Mouse (Mus musculus): Measurements from ENCODE around the gene Gnb1l. TPM values are rescaled to one million over a fixed set of nuclear protein-coding genes. Genes with fewer than 3 reads are reported as not detected.

The Gnb1l gene
- total RNA-seq, 2 experiments from 2014 or later, result 6.0 to 6.5 TPM

GRCm38 (mm10) chr16:18584901-18585510 is 86.5 kb downstream of the Gnb1l start:
- no peak overlapping the region for H3K27ac ChIP-seq
- intact Hi-C loops (cut with DNase I), result no loop called here
- H3K4me3 ChIP-seq, result no peak overlapping the region
- DNase-seq (ENCODE audit: extremely low spot score in 1 of 2, low spot score in 2 of 2), result no peak
- TF ChIP-seq CTCF (IDR thresholded peaks at IDR 0.05), result no peak

GRCm38 (mm10) chr16:18585676-18586075 is 87.2 kb downstream of the Gnb1l start:
- Histone ChIP-seq H3K27ac (no peak overlapping the region), H3K4me3 (no peak overlapping the region)
- DNase-seq (ENCODE audit: extremely low spot score in 1 of 2, low spot score in 2 of 2), result no peak
- intact Hi-C loops (cut with DNase I), result no loop called here
- no peak for TF ChIP-seq CTCF (IDR thresholded peaks at IDR 0.05)

- H3K4me3 ChIP-seq, result peak overlapping the region; percentile 33
- no peak overlapping the region for H3K27ac ChIP-seq
- no peak for TF ChIP-seq CTCF (IDR thresholded peaks at IDR 0.05)
- no peak for DNase-seq (ENCODE audit: extremely low spot score in 1 of 2, low spot score in 2 of 2)
- intact Hi-C loops (cut with DNase I), result no loop called here
These were observed 87.8 kb downstream of the Gnb1l start for GRCm38 (mm10) chr16:18586076-18586905.

GRCm38 (mm10) chr16:18586906-18587546 is 88.5 kb downstream of the Gnb1l start:
- intact Hi-C loops (cut with DNase I), result no loop called here
- TF ChIP-seq CTCF (IDR thresholded peaks at IDR 0.05), result no peak
- Histone ChIP-seq H3K4me3 (peak overlapping the region; percentile 33), H3K27ac (no peak overlapping the region)
- no peak for DNase-seq (ENCODE audit: extremely low spot score in 1 of 2, low spot score in 2 of 2)

- H3K27ac ChIP-seq, result no peak overlapping the region
- no peak overlapping the region for H3K4me3 ChIP-seq
- intact Hi-C loops (cut with DNase I), result no loop called here
- no peak for DNase-seq (ENCODE audit: extremely low spot score in 1 of 2, low spot score in 2 of 2)
- TF ChIP-seq CTCF (IDR thresholded peaks at IDR 0.05), result no peak
These were observed 89.6 kb downstream of the Gnb1l start for GRCm38 (mm10) chr16:18587847-18588737.

- Histone ChIP-seq H3K4me3 (no peak overlapping the region), H3K27ac (no peak overlapping the region)
- intact Hi-C loops (cut with DNase I), result no loop called here
- no peak for TF ChIP-seq CTCF (IDR thresholded peaks at IDR 0.05)
- DNase-seq (ENCODE audit: extremely low spot score in 1 of 2, low spot score in 2 of 2), result no peak
These were observed 90.2 kb downstream of the Gnb1l start for GRCm38 (mm10) chr16:18588738-18589055.

GRCm38 (mm10) chr16:18589080-18589621 is 90.6 kb downstream of the Gnb1l start:
- Histone ChIP-seq H3K4me3 (no peak overlapping the region), H3K27ac (no peak overlapping the region)
- no peak for TF ChIP-seq CTCF (IDR thresholded peaks at IDR 0.05)
- intact Hi-C loops (cut with DNase I), result no loop called here
- DNase-seq (ENCODE audit: extremely low spot score in 1 of 2, low spot score in 2 of 2), result no peak

- DNase-seq (ENCODE audit: extremely low spot score in 1 of 2, low spot score in 2 of 2), result no peak
These were observed 91.6 kb downstream of the Gnb1l start, which contains the start of gene Tbx1 for GRCm38 (mm10) chr16:18589804-18590790. Gene Tbx1 (minus strand): TSS chr16:18590671.

GRCm38 (mm10) chr16:18591047-18592018 is 92.8 kb downstream of the Gnb1l start:
- peak; percentile 18 for TF ChIP-seq CTCF (IDR thresholded peaks at IDR 0.05)
- no peak for DNase-seq (ENCODE audit: extremely low spot score in 1 of 2, low spot score in 2 of 2)
- H3K4me3 ChIP-seq, result no peak overlapping the region
- H3K27ac ChIP-seq, result no peak overlapping the region
- intact Hi-C loops (cut with DNase I), result no loop called here

More at GRCm38 (mm10) chr16:18589804-18590790, 91.6 kb downstream of the Gnb1l start, which contains the start of gene Tbx1:
- H3K27ac ChIP-seq, result no peak within 1 kb of the TSS
- peak; percentile 36 for TF ChIP-seq CTCF (IDR thresholded peaks at IDR 0.05)
- intact Hi-C loops (cut with DNase I), result no loop called here
- H3K4me3 ChIP-seq, result peak within 1 kb of the TSS; percentile 29; the same call in 1 of the 2 replicates
